Mouse (Mus musculus) embryo, embryonic 10 days (tissue): Measurements from ENCODE around the gene Gstm7.

ENCODE experiments used
- DNase-seq: peaks from one replicate; pipeline ENCODE4 v3.0.0-alpha.2; 2015; ENCODE audit warnings: low spot score

Gstm7 gene

GRCm38 (mm10) chr3:107877005-107877404 is 54.6 kb downstream of the Gstm7 start, which contains the start of gene Eps8l3:
Eps8l3 (plus strand) TSS chr3:107877229.
- DNase-seq: no peak
